Comparison of ENCODE assay signal across 19 mouse cellular contexts in the genomic region with DNA sequence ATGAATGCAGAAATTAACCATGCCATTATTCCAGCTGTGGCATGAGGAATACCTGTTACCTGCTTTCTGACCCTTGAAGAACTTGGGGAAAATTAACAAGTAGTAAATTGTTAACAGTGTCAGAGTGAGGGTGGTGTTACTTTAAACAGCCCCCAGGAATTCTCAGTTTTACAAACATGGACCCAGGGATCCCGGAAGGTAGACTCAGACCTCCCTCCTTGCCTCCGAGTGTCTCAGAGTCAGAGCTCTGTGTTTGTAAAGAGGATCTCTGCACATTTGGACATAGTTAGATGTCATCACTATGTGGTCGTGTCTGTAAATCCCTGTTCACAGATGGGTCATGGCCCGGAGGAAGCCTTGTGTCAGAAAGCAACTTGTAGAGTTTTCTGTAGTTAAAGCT.
DNase-seq lines count a peak whose midpoint lies in the region; ATAC-seq and TF ChIP-seq lines count a peak whose summit lies in the region.
"Had no signal": no experiment of that assay in that cellular context is flagged by ENCODE, and none has a peak within 500 bp of the region (broad histone marks: within the 10 kb centered on the region; RNA-seq: fewer than 3 reads in every experiment).

No protein-coding gene starts in this region.

- CTCF ChIA-PET in Patski (lab: Charles Lee): interaction anchor here (0.7 to 1.4 kb wide), 2 partner anchors 12 to 26 kb away, joined by 3 read pairs; no protein-coding TSS in a partner anchor

- in situ Hi-C loops in Patski (cut with MboI; ENCODE audit: low pct_unique_long_range_greater_than_20kb): no loop called here

- H3K27me3 ChIP-seq in Patski: no peaks in the 10 kb centered on the region
- H3K27me3 ChIP-seq: embryonic facial prominence, embryonic 12.5 days; forebrain, embryonic 12.5 days; hindbrain, embryonic 13.5 days had no signal

- TF ChIP-seq CTCF in Patski (IDR thresholded peaks at IDR 0.05): no peak

- peak; percentile 70 for DNase-seq in heart, adult 11 months
- no peak for DNase-seq in heart, adult 9 months (ENCODE audit: low spot score in 2 of 2)
- peak; percentile 47 to 65 for DNase-seq in kidney, adult 8-10 months
- no peak for DNase-seq in kidney, postnatal 4 days
- peak; percentile 15 for DNase-seq in Patski (ENCODE audit: low read depth, low spot score)
- DNase-seq: adrenal gland, adult 8-10 months; adrenal gland, postnatal 36 days; cerebellum, adult 11 months; cerebellum, adult 9-10 months; cerebellum, postnatal 25 days; gastrocnemius, postnatal 10 days; heart, postnatal 10 days had no signal

- no peak for ATAC-seq in Patski
- ATAC-seq in megakaryocyte progenitor cell, adult 5-6 weeks (replicated peaks; ENCODE audit: poor library complexity): 0 out of 2 replicates have a peak, but pooled peaks have one; percentile 13
- ATAC-seq in CD4-positive, CD25-positive, alpha-beta regulatory T cell, adult 4 months: no peak
- ATAC-seq: forebrain, embryonic 16.5 days; hindbrain, postnatal 0 days had no signal

- POLR2A ChIA-PET in Patski (lab: Charles Lee): interaction anchor here (0.6 kb wide), 1 partner anchor 74 kb away, joined by 3 read pairs; no protein-coding TSS in a partner anchor

Comparison
In these comparisons a context has a peak if more than half of its experiments do, and no peak if none do; other contexts are left out.
1. DNase-seq: peak in heart, adult 11 months (single experiment), kidney, adult 8-10 months (2 of 2) and Patski (single experiment); none in heart, adult 9 months (0 of 2) and kidney, postnatal 4 days (0 of 2).